Mouse (Mus musculus): Measurements from ENCODE around the gene Stub1. TPM values are rescaled to one million over a fixed set of nuclear protein-coding genes. Genes with fewer than 3 reads are reported as not detected.

Gene Stub1
- polyA plus RNA-seq, 1 experiment from 2014 or later: 316 TPM

- Histone ChIP-seq H3K4me2 (replicated peaks) (peak overlapping the region; percentile 72), H3K27me3 (no peaks in the 10 kb centered on the region), H3K9ac (replicated peaks) (peak overlapping the region; percentile 81), H3K4me1 (replicated peaks) (peaks cover 53% of the 10 kb centered on the region), H3K27ac (peak overlapping the region; percentile 91), H3K36me3 (peaks cover 25% of the 10 kb centered on the region), H3K9me3 (no peaks in the 10 kb centered on the region), H3K4me3 (replicated peaks) (peak overlapping the region; percentile 79)
- ATAC-seq: no peak
- 30% methylated on average over 19 of the region's 19 CpGs for WGBS
Observed at GRCm38 (mm10) chr17:25791320-25791842, 41.8 kb downstream of the Stub1 start.

- no peak for ATAC-seq
- Histone ChIP-seq H3K27me3 (no peaks in the 10 kb centered on the region), H3K27ac (no peak overlapping the region), H3K36me3 (peaks cover 48% of the 10 kb centered on the region), H3K9ac (replicated peaks) (no peak overlapping the region), H3K4me1 (replicated peaks) (peaks cover 40% of the 10 kb centered on the region), H3K4me2 (replicated peaks) (no peak overlapping the region), H3K4me3 (replicated peaks) (no peak overlapping the region), H3K9me3 (no peaks in the 10 kb centered on the region)
- 89% methylated on average over 9 of the region's 9 CpGs for WGBS
Observed at GRCm38 (mm10) chr17:25786781-25787504, 46.3 kb downstream of the Stub1 start.

- peak within 1 kb of the TSS; percentile 82 for H3K4me2 ChIP-seq (replicated peaks)
- H3K27ac ChIP-seq: peak within 1 kb of the TSS; percentile 77
- peaks cover 36% of the 10 kb centered on the region for H3K4me1 ChIP-seq (replicated peaks)
- no peaks in the 10 kb centered on the region for H3K27me3 ChIP-seq
- no peaks in the 10 kb centered on the region for H3K9me3 ChIP-seq
- H3K4me3 ChIP-seq (replicated peaks): peak within 1 kb of the TSS; percentile 69
- H3K36me3 ChIP-seq: peaks cover 54% of the 10 kb centered on the region
- ATAC-seq: no peak
- peak within 1 kb of the TSS; percentile 84 for H3K9ac ChIP-seq (replicated peaks)
- 88% methylated on average over 3 of the region's 3 CpGs for WGBS
Observed at GRCm38 (mm10) chr17:25786280-25786679, 46.9 kb downstream of the Stub1 start, which contains the start of gene Ccdc78. Gene Ccdc78 (plus strand): TSS chr17:25786580.

- peak within 1 kb of the TSS; percentile 77 for H3K27ac ChIP-seq
- no peaks in the 10 kb centered on the region for H3K9me3 ChIP-seq
- peak within 1 kb of the TSS; percentile 84 for H3K9ac ChIP-seq (replicated peaks)
- H3K36me3 ChIP-seq: peaks cover 64% of the 10 kb centered on the region
- peak within 1 kb of the TSS; percentile 82 for H3K4me2 ChIP-seq (replicated peaks)
- under 1% methylated on average over 23 of the region's 23 CpGs for WGBS
- peak; percentile 87 for ATAC-seq
- H3K4me3 ChIP-seq (replicated peaks): peak within 1 kb of the TSS; percentile 69
- no peaks in the 10 kb centered on the region for H3K27me3 ChIP-seq
- H3K4me1 ChIP-seq (replicated peaks): peaks cover 26% of the 10 kb centered on the region
Observed at GRCm38 (mm10) chr17:25785281-25785745, 47.9 kb downstream of the Stub1 start, which contains the start of gene Haghl. Gene Haghl (minus strand): TSS chr17:25785673.

- H3K4me3 ChIP-seq (replicated peaks): peak overlapping the region; percentile 69
- WGBS: 84% methylated on average over 15 of the region's 15 CpGs
- ATAC-seq: no peak
- no peaks in the 10 kb centered on the region for H3K9me3 ChIP-seq
- peak overlapping the region; percentile 84 for H3K9ac ChIP-seq (replicated peaks)
- peaks cover 26% of the 10 kb centered on the region for H3K4me1 ChIP-seq (replicated peaks)
- no peaks in the 10 kb centered on the region for H3K27me3 ChIP-seq
- H3K27ac ChIP-seq: no peak overlapping the region
- H3K4me2 ChIP-seq (replicated peaks): peak overlapping the region; percentile 82
- H3K36me3 ChIP-seq: peaks cover 63% of the 10 kb centered on the region
Observed at GRCm38 (mm10) chr17:25783861-25784574, 49.2 kb downstream of the Stub1 start.

- H3K4me2 ChIP-seq (replicated peaks): no peak overlapping the region
- H3K36me3 ChIP-seq: peaks cover 64% of the 10 kb centered on the region
- H3K27me3 ChIP-seq: no peaks in the 10 kb centered on the region
- no peak overlapping the region for H3K27ac ChIP-seq
- H3K4me1 ChIP-seq (replicated peaks): peaks cover 26% of the 10 kb centered on the region
- 83% methylated on average over 7 of the region's 7 CpGs for WGBS
- H3K9ac ChIP-seq (replicated peaks): no peak overlapping the region; the same call in 1 of the 2 replicates
- no peaks in the 10 kb centered on the region for H3K9me3 ChIP-seq
- ATAC-seq: no peak
- no peak overlapping the region for H3K4me3 ChIP-seq (replicated peaks)
Observed at GRCm38 (mm10) chr17:25783086-25783485, 50.1 kb downstream of the Stub1 start.

- H3K4me3 ChIP-seq (replicated peaks): no peak overlapping the region
- no peaks in the 10 kb centered on the region for H3K27me3 ChIP-seq
- no peaks in the 10 kb centered on the region for H3K9me3 ChIP-seq
- 0 out of 2 replicates have a peak overlapping the region, but pooled peaks have one; percentile 30 for H3K27ac ChIP-seq
- no peak overlapping the region for H3K4me2 ChIP-seq (replicated peaks)
- WGBS: 84% methylated on average over 6 of the region's 6 CpGs
- H3K9ac ChIP-seq (replicated peaks): no peak overlapping the region
- peaks cover 26% of the 10 kb centered on the region for H3K4me1 ChIP-seq (replicated peaks)
- no peak for ATAC-seq
- H3K36me3 ChIP-seq: peaks cover 66% of the 10 kb centered on the region
Observed at GRCm38 (mm10) chr17:25781339-25781738, 51.9 kb downstream of the Stub1 start.

Small RNAs within 50 kb of the gene (microRNA-seq; reads per million reads assigned to microRNA genes)
- gene Mir3082 (not detected), gene Mir6966 (not detected)

Other genes starting within 250 kb of the Stub1 start
- gene Gng13, start 116.2 kb downstream of the Stub1 start, polyA plus RNA-seq (2015; fragmentation: Nextera tagmentation; extraction: Ambion mirVana): 0.73 and 0.78 TPM in 2 replicates
- gene Chtf18, start 106.0 kb downstream of the Stub1 start, polyA plus RNA-seq (2015; fragmentation: Nextera tagmentation; extraction: Ambion mirVana): 12.8 and 14.1 TPM in 2 replicates
- gene Rpusd1, start 105.7 kb downstream of the Stub1 start, polyA plus RNA-seq (2015; fragmentation: Nextera tagmentation; extraction: Ambion mirVana): 23.2 and 24.1 TPM in 2 replicates
- gene Mslnl, start 97.4 kb downstream of the Stub1 start, polyA plus RNA-seq (2015; fragmentation: Nextera tagmentation; extraction: Ambion mirVana): not detected in 2 replicates
- not detected in 2 replicates for gene Msln, start 79.0 kb downstream of the Stub1 start, polyA plus RNA-seq (2015; fragmentation: Nextera tagmentation; extraction: Ambion mirVana)
- 28.0 and 29.6 TPM in 2 replicates for gene Narfl, start 59.6 kb downstream of the Stub1 start, polyA plus RNA-seq (2015; fragmentation: Nextera tagmentation; extraction: Ambion mirVana)
- gene Haghl, start 47.7 kb downstream of the Stub1 start, polyA plus RNA-seq (2015; fragmentation: Nextera tagmentation; extraction: Ambion mirVana): 137 and 157 TPM in 2 replicates
- gene Ccdc78, start 46.8 kb downstream of the Stub1 start, polyA plus RNA-seq (2015; fragmentation: Nextera tagmentation; extraction: Ambion mirVana): 0.31 and 0.42 TPM in 2 replicates
- 89.8 and 93.0 TPM in 2 replicates for gene Fam173a, start 40.5 kb downstream of the Stub1 start, polyA plus RNA-seq (2015; fragmentation: Nextera tagmentation; extraction: Ambion mirVana)
- gene AC134908.4, start 37.7 kb downstream of the Stub1 start, polyA plus RNA-seq (2015; fragmentation: Nextera tagmentation; extraction: Ambion mirVana): not detected in 2 replicates
- 32.1 and 36.6 TPM in 2 replicates for gene Metrn, start 36.3 kb downstream of the Stub1 start, polyA plus RNA-seq (2015; fragmentation: Nextera tagmentation; extraction: Ambion mirVana)
- 32.4 and 35.2 TPM in 2 replicates for gene Fbxl16, start 24.3 kb downstream of the Stub1 start, polyA plus RNA-seq (2015; fragmentation: Nextera tagmentation; extraction: Ambion mirVana)
- gene Wdr24, start 9.8 kb downstream of the Stub1 start, polyA plus RNA-seq (2015; fragmentation: Nextera tagmentation; extraction: Ambion mirVana): 31.1 and 31.2 TPM in 2 replicates
- gene Jmjd8, start 4.5 kb downstream of the Stub1 start, polyA plus RNA-seq (2015; fragmentation: Nextera tagmentation; extraction: Ambion mirVana): 72.8 and 74.6 TPM in 2 replicates
- gene Rhbdl1, start 3.9 kb upstream of the Stub1 start, polyA plus RNA-seq (2015; fragmentation: Nextera tagmentation; extraction: Ambion mirVana): 17.3 and 18.1 TPM in 2 replicates
- gene Gm20683, start 8.4 kb upstream of the Stub1 start, polyA plus RNA-seq (2015; fragmentation: Nextera tagmentation; extraction: Ambion mirVana): 7.5 and 8.0 TPM in 2 replicates
- gene Rhot2, start 11.4 kb upstream of the Stub1 start, polyA plus RNA-seq (2015; fragmentation: Nextera tagmentation; extraction: Ambion mirVana): 15.6 and 16.4 TPM in 2 replicates
- 20.1 and 22.4 TPM in 2 replicates for gene Wdr90, start 28.1 kb upstream of the Stub1 start, polyA plus RNA-seq (2015; fragmentation: Nextera tagmentation; extraction: Ambion mirVana)
- gene Mcrip2, start 35.4 kb upstream of the Stub1 start, polyA plus RNA-seq (2015; fragmentation: Nextera tagmentation; extraction: Ambion mirVana): 8.0 and 10.4 TPM in 2 replicates
- gene Mettl26, start 41.7 kb upstream of the Stub1 start, polyA plus RNA-seq (2015; fragmentation: Nextera tagmentation; extraction: Ambion mirVana): 69.7 and 75.4 TPM in 2 replicates
- 0.61 and 0.70 TPM in 2 replicates for gene Wfikkn1, start 47.5 kb upstream of the Stub1 start, polyA plus RNA-seq (2015; fragmentation: Nextera tagmentation; extraction: Ambion mirVana)
- 44.3 and 47.1 TPM in 2 replicates for gene Rab40c, start 86.3 kb upstream of the Stub1 start, polyA plus RNA-seq (2015; fragmentation: Nextera tagmentation; extraction: Ambion mirVana)
- gene Pigq, start 111.5 kb upstream of the Stub1 start, polyA plus RNA-seq (2015; fragmentation: Nextera tagmentation; extraction: Ambion mirVana): 56.9 and 58.0 TPM in 2 replicates
- gene Nhlrc4, start 111.6 kb upstream of the Stub1 start, polyA plus RNA-seq (2015; fragmentation: Nextera tagmentation; extraction: Ambion mirVana): 0.12 TPM in 1 of 2 replicates, not detected in the other
- 0.48 and 0.62 TPM in 2 replicates for gene A930017K11Rik, start 119.2 kb upstream of the Stub1 start, polyA plus RNA-seq (2015; fragmentation: Nextera tagmentation; extraction: Ambion mirVana)
- gene Capn15, start 152.4 kb upstream of the Stub1 start, polyA plus RNA-seq (2015; fragmentation: Nextera tagmentation; extraction: Ambion mirVana): 19.1 and 21.1 TPM in 2 replicates
- gene Rab11fip3, start 236.2 kb upstream of the Stub1 start, polyA plus RNA-seq (2015; fragmentation: Nextera tagmentation; extraction: Ambion mirVana): 27.6 and 35.0 TPM in 2 replicates

All from midbrain, embryonic 13.5 days (tissue).